Mouse (Mus musculus) heart, postnatal 25 days (tissue): ENCODE measurements around the gene Irf3. TPM values are rescaled to one million over a fixed set of nuclear protein-coding genes. Genes with fewer than 3 reads are reported as not detected.

ENCODE experiments used
- DNase-seq: peaks from one replicate; pipeline ENCODE4 v3.0.0; 2022; ENCODE audit warnings: low spot score
- intact Hi-C: fragments of 180-260 bp; cut with DNase I; formaldehyde crosslinking; loops from one replicate; pipeline ENCODE4 v1.15.1; 2025
- total RNA-seq, 2 experiments: library from RNA; stranded (reverse); gene quantifications; 2 replicates each; pipeline ENCODE4 v1.2.3; 2021

The Irf3 gene
- total RNA-seq, 2 experiments from 2014 or later = 28.3 to 30.9 TPM

- intact Hi-C loops = loop anchor here (5.0 kb wide), 1 partner anchor 42 kb away; no protein-coding TSS in a partner anchor
- DNase-seq = no peak
Measured at GRCm38 (mm10) chr7:45024281-45025248, 27.1 kb downstream of the Irf3 start.

GRCm38 (mm10) chr7:45025601-45026220, 28.3 kb downstream of the Irf3 start:
- intact Hi-C loops = loop anchor here (2.0 kb wide), 1 partner anchor 21 kb away; no protein-coding TSS in a partner anchor
- no peak for DNase-seq

DNA sequence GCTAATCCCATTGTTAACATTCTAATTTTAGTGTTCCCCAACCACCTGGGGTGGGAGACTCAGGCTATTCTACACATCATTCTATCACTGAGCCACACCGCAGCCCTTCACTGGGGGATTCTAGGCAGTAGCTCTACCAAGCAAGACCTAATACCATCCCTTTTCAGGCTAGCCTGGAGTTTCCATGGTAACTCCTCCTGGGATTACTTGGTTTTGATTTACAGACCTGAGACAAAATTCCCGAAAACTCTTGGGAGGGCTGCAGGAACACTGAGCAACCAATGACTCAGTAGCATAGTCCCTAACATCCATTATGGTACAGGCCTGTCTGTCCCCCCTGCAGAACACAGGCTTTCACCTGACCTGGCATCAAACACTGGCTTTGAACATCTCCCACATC, 28.8 kb downstream of the Irf3 start:
- intact Hi-C loops = loop anchor here (2.0 kb wide), 1 partner anchor 21 kb away; no protein-coding TSS in a partner anchor
- DNase-seq = no peak

- intact Hi-C loops = loop anchor here (2.0 kb wide), 1 partner anchor 19 kb away; no protein-coding TSS in a partner anchor
- DNase-seq = no peak
Measured at GRCm38 (mm10) chr7:45027761-45028160, 30.3 kb downstream of the Irf3 start.

DNA sequence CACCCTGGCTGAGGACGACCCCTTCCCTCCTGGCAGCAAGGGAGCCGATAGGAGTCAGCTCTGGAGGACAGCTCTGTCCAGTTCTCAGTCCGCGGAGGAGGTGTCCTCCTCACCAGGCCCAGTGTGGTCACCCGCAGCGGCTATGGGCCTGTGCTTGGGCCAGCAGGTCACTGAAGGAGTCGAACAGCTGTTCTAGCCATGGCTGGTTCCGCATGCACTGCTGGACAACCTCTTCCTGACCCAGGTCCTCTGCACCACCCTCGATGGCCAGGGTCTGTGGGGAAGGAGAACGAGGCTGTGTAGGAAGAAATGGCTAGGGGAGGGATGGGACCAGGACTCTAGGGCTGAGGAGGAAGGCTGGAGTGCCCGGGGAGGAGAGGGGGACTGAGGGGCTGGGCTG, 30.9 kb downstream of the Irf3 start:
- intact Hi-C loops = no loop called here
- DNase-seq = no peak

- DNase-seq = no peak
- intact Hi-C loops = no loop called here
Measured at GRCm38 (mm10) chr7:45029995-45030394, 32.5 kb downstream of the Irf3 start.

DNA sequence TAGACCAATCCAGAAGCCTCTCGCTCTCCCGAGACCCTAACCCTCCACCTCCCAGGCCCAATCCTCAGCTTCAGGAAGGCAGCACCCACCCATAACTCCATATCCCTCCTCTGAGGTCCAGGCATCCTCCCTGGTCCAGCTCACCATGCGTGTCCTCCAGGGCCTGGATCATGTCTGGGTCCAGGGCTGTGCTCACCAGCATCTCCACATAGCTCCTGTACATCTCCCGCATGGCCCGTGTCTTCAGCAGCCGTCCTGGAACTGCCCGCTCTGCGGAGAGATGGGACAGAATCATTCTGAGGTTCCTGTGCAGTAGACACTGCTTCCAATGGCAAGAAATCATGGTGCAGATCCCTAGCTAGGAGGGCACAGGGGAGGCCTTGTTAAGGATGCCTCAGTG, 33.4 kb downstream of the Irf3 start:
- no peak for DNase-seq
- intact Hi-C loops = no loop called here

DNA sequence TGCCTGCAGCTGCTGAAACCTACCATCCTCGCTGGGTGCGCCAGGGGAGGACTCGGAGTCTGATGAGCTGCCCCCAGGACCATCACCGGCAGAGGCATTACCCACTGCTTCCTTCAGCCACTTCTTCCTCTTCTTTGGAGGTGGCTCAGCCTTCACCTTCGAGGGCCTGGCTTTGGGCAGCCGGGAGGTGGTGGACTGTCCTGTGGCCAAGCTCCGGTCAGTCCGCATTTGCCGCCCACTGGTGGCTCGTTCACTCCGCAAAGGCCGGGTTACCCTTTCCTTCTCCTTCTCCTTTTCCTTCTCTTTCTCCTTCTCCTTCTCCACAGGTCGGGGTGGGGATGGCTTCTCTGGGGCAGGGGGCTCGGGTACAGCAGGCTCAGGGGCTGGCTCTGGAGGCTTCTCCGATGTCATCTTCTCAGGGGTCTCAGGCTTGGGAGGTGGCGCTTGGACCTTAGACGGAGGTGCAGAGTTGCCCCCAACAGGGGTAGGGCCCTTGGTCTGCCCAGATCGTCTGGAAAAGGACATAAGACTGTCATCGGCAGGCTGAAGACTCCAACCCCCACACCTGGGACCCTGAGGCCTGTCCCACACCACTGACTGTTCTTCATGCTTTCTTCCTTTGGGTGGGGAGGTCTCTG, 36.4 kb downstream of the Irf3 start:
- DNase-seq = no peak
- intact Hi-C loops = no loop called here

- intact Hi-C loops = no loop called here
Measured at GRCm38 (mm10) chr7:45035631-45036030, 38.2 kb downstream of the Irf3 start.

DNA sequence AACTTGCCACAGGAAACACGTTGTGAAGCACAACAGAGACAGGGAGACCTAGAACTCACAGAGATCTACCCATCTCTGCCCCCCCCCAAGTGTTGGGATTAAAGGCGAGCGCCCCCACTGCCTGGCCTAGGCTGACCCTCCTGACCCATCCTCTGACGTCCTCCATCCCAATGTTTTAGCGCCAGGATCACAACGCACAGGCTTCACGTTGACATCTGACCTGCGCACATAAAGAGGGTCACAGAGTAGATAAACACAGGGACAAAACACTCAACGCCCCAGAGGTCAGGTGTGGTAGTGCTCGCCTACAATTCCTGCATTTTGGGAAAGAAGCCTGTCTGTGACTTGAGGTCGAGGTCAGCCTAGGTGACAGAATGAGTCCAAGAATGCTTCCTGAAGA, 39.3 kb downstream of the Irf3 start:
- intact Hi-C loops = no loop called here
- no peak for DNase-seq

More at GRCm38 (mm10) chr7:45035631-45036030, 38.2 kb downstream of the Irf3 start:
- DNase-seq = no peak

DNA sequence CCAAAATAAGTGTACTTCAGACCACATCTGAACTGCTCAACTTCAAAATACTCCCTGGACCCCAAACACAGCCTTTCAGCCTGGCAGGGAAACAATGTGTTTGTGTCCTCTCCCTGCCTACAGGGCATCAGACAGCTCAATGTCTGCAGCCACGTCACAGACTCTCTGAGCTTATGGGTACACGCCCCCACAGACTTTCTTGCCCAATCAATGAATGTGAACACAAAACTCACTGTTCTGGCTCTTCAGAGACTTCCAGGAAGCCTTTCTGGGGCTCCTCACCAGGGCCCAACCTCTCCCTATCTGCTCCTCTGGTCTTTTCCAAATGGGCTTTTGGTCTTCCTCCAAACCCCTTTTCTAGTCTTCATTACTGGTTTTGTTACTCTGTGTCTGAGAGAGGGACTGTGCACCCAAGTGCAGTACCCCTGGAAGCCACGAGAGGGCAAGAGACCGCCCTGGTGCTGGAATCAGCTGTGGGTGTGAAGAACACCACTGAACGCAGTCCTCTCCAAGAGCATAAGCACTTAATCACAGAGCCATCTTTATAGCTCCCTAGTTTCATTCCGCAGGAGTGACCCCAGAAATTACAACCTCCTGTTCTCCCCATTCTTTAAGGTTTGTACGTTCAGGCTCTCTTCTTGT, 40.4 kb downstream of the Irf3 start:
- intact Hi-C loops = no loop called here
- DNase-seq = no peak

GRCm38 (mm10) chr7:45038411-45038810, 41.0 kb downstream of the Irf3 start:
- DNase-seq = no peak
- intact Hi-C loops = no loop called here

GRCm38 (mm10) chr7:45040851-45041250, 43.4 kb downstream of the Irf3 start:
- DNase-seq = no peak
- intact Hi-C loops = no loop called here

- no peak for DNase-seq
- intact Hi-C loops = no loop called here
Measured at GRCm38 (mm10) chr7:45043307-45043706, 45.9 kb downstream of the Irf3 start.

- intact Hi-C loops = loop anchor here (2.0 kb wide), 1 partner anchor 19 kb away; no protein-coding TSS in a partner anchor
- no peak for DNase-seq
Measured at GRCm38 (mm10) chr7:45045741-45046140, 48.3 kb downstream of the Irf3 start.

DNA sequence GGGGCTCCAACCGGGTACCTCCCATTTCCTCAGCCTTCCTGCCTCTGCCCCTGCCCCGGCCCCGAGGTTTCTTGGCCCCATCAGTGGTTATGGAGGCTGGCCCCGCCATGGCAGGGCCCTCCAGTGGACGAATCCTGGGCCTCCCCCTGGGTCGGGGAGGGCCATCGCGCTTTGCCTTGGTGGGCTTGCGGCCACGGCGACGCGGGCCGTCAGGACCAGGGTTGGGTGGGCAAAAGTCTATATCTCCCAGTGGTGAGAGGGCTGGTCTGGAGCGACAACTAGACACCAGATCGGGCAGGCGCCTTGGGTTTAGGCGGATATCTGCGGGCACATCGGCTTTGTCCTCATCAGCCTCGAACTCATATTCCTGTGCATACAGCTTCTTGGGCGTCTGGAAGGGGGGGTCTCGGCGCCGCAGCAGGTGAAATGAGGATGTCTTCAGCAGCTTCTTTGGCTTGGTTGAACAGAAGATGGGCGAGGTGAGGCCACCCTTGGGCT, 49.5 kb downstream of the Irf3 start:
- DNase-seq = no peak
- intact Hi-C loops = loop anchor here (2.0 kb wide), 1 partner anchor 20 kb away; no protein-coding TSS in a partner anchor

GRCm38 (mm10) chr7:45047491-45047890, 50.0 kb downstream of the Irf3 start:
- intact Hi-C loops = loop anchor here (2.0 kb wide), 1 partner anchor 21 kb away; no protein-coding TSS in a partner anchor
- DNase-seq = no peak

DNA sequence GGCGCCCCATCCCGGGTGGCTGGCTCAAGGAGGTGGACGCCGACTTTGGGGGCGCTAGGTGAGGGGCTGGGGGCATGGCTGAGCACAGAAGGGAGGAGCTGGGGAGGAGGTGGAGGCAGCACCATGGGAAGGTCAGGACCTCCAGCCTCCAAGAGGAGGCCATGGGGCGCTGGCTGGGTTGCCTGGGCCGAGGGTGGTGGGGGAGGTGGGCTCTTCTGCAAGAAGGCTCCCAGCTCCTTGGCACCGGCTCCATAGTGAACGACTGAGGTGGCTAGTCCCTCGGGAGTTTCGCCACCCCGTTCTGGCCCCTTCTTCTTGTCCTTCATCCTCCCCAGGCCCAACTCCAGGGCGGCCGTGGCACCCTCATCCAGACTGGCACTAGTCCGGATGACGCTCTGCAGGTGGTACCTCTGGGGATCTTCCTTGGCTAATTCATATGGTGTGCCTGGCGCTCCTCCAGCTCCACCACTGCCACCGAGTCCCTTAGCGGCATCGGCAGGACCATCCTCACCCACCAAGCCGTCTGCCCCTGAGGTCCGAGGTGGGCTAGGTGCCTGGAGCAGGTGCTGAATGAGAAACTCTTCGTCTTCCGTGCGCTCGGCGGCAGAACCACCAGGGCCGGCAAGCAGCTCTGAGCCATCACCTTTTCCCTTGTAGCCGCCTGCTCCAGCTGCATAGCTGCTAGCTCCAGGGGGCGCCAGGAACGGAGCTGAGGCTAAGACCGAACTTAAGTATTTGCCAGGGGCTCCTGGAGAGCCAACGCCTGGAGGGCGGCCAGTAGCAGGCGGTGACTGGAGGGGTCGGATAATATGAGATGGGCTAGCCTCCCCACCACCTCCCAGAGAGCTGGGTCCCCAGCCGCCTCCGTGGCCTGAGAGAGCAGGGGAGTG, 50.8 kb downstream of the Irf3 start:
- DNase-seq = no peak
- intact Hi-C loops = no loop called here
